ENCODE assay signal across 8 mouse cellular contexts in the genomic region with DNA sequence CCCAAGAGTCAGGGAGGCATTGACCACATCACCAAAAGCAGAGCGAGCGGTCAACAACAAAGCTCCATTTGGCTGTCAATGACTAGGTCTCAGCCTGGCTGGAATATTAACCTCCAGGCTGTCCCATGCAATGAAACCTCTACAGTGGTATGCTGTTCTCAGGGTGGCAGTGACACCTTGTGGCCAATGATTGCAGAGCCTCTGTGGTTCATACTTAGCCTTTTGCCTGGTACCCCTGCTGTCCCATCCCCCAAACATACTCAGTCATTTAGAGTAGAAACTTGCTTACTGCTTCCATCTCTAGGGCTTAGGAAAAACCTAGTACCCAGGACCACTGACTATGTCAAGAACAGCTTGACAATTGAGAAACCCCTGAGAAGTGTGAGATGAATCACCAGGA. TPM values are rescaled to one million over a fixed set of nuclear protein-coding genes. Genes with fewer than 3 reads are reported as not detected.
DNase-seq lines count a peak whose midpoint lies in the region; ATAC-seq and TF ChIP-seq lines count a peak whose summit lies in the region.

No protein-coding gene starts in this region.

- no peak for TF ChIP-seq POLR2A in kidney, adult 2 months (IDR thresholded peaks at IDR 0.05; ENCODE audit: low read depth, low read length)

- H3K36me3 ChIP-seq in liver, embryonic 12.5 days: no peaks in the 10 kb centered on the region
- no peaks in the 10 kb centered on the region for H3K36me3 ChIP-seq in kidney, adult 2 months (ENCODE audit: control insufficient read depth, insufficient read depth, low read length)
- no peaks in the 10 kb centered on the region for H3K36me3 ChIP-seq in limb, embryonic 13.5 days

- 47% methylated on average over 2 of the region's 2 CpGs for WGBS in liver, embryonic 12.5 days (ENCODE audit: insufficient replicate concordance)
- WGBS in kidney, adult 2 months: 37% methylated on average over 2 of the region's 2 CpGs
- WGBS in limb, embryonic 13.5 days: 36% methylated on average over 2 of the region's 2 CpGs

- DNase-seq in liver: peak; percentile 49
- DNase-seq in embryo, embryonic 10.5 days (ENCODE audit: low spot score): peak; percentile 83
- peak; percentile 81 for DNase-seq in kidney, adult 2 months
- DNase-seq in neural tube, embryonic 10.5 days (ENCODE audit: extremely low spot score, low spot score): peak; percentile 52
- DNase-seq in thymus, postnatal 0 days (ENCODE audit: low spot score): peak; percentile 45

- no peak overlapping the region for H3K4me2 ChIP-seq in liver, embryonic 12.5 days
- no peak overlapping the region for H3K4me2 ChIP-seq in limb, embryonic 13.5 days (replicated peaks)

- no peak overlapping the region for H3K9ac ChIP-seq in liver, embryonic 12.5 days
- H3K9ac ChIP-seq in limb, embryonic 13.5 days: no peak overlapping the region

- no peak overlapping the region for H3K4me3 ChIP-seq in liver, embryonic 12.5 days
- no peak overlapping the region for H3K4me3 ChIP-seq in kidney, adult 2 months (ENCODE audit: insufficient read depth, low read depth, low read length)
- H3K4me3 ChIP-seq in limb, embryonic 13.5 days: no peak overlapping the region

- no peaks in the 10 kb centered on the region for H3K9me3 ChIP-seq in liver, embryonic 12.5 days (replicated peaks)
- no peaks in the 10 kb centered on the region for H3K9me3 ChIP-seq in limb, embryonic 13.5 days

- H3K4me1 ChIP-seq in liver, embryonic 12.5 days: no peaks in the 10 kb centered on the region
- no peaks in the 10 kb centered on the region for H3K4me1 ChIP-seq in kidney, adult 2 months (ENCODE audit: control insufficient read depth, insufficient read depth, low read length)
- H3K4me1 ChIP-seq in limb, embryonic 13.5 days: peaks cover 19% of the 10 kb centered on the region

- no peak for ATAC-seq in liver, embryonic 12.5 days
- peak; percentile 77 for ATAC-seq in granulocyte monocyte progenitor cell, adult 5-6 weeks (replicated peaks; ENCODE audit: poor library complexity, severe bottlenecking)
- peak; percentile 74; the same call in 1 of the 2 replicates for ATAC-seq in limb, embryonic 13.5 days (ENCODE audit: low FRiP score, low read depth)

- TF ChIP-seq CTCF in kidney, adult 2 months (conservative IDR thresholded peaks at IDR 0.05; ENCODE audit: insufficient read depth, insufficient read length, low read depth, low read length): peak; percentile 97; the same call in 1 of the 2 replicates

- H3K27ac ChIP-seq in liver, embryonic 12.5 days: no peak overlapping the region
- H3K27ac ChIP-seq in kidney, adult 2 months (ENCODE audit: insufficient read depth, low read depth, low read length): no peak overlapping the region
- no peak overlapping the region for H3K27ac ChIP-seq in limb, embryonic 13.5 days

- 0 out of 2 replicates have a peak, but pooled peaks cover 4% of the 10 kb centered on the region for H3K27me3 ChIP-seq in liver, embryonic 12.5 days (replicated peaks)
- no peaks in the 10 kb centered on the region for H3K27me3 ChIP-seq in kidney, adult 2 months (replicated peaks; ENCODE audit: control insufficient read depth, insufficient read depth, low read length)
- H3K27me3 ChIP-seq in limb, embryonic 13.5 days: no peaks in the 10 kb centered on the region; the same call in 1 of the 2 replicates

RNA-seq across cellular contexts. Expression of a gene that starts 15.9 kb away (rescaled TPM):
- polyA plus RNA-seq in liver, embryonic 12.5 days (2016; fragmentation: Nextera tagmentation; extraction: Ambion mirVana): 0.02 TPM in 1 of 2 replicates, not detected in the other
- total RNA-seq in granulocyte monocyte progenitor cell, adult 5-6 weeks (2014; fragmentation: Nextera tagmentation): not detected in 2 replicates
- total RNA-seq in granulocyte monocyte progenitor cell, adult 5-6 weeks (2017): not detected in 2 replicates
- 1.2 and 1.9 TPM in 2 replicates for polyA plus RNA-seq in kidney, adult 2 months (2012; rRNA removed)
- 0.59 and 0.72 TPM in 2 replicates for polyA plus RNA-seq in limb, embryonic 13.5 days (2015; fragmentation: Nextera tagmentation; extraction: Ambion mirVana)
- 0.78 and 0.86 TPM in 2 replicates for polyA plus RNA-seq in thymus, postnatal 0 days (2015; fragmentation: Nextera tagmentation; extraction: Ambion mirVana)

RNA-seq across cellular contexts. Expression of a gene that starts 40.8 kb away (rescaled TPM):
- polyA plus RNA-seq in liver, embryonic 12.5 days (2016; fragmentation: Nextera tagmentation; extraction: Ambion mirVana): not detected in 2 replicates
- not detected in 2 replicates for total RNA-seq in granulocyte monocyte progenitor cell, adult 5-6 weeks (2014; fragmentation: Nextera tagmentation)
- total RNA-seq in granulocyte monocyte progenitor cell, adult 5-6 weeks (2017): not detected in 2 replicates
- not detected in 2 replicates for polyA plus RNA-seq in kidney, adult 2 months (2012; rRNA removed)
- polyA plus RNA-seq in limb, embryonic 13.5 days (2015; fragmentation: Nextera tagmentation; extraction: Ambion mirVana): not detected in 2 replicates
- polyA plus RNA-seq in thymus, postnatal 0 days (2015; fragmentation: Nextera tagmentation; extraction: Ambion mirVana): not detected in 2 replicates
